Mouse (Mus musculus) kidney, adult 8-10 months (tissue): ENCODE measurements at regions not wholly inside any gene's neighbourhood (a gene's known extent, or its start where the extent isn't known, plus 50 kb on each side); places are given as distances from the start of the nearest gene placed in this dataset.

Source experiments
- DNase-seq, 2 experiments: peaks; one replicate each; pipeline ENCODE4 v3.0.0; 2022

- DNase-seq: no peak
These were observed 152.6 kb upstream of the Api5 start for GRCm38 (mm10) chr2:94590494-94590893.

- DNase-seq: no peak
These were observed 149.3 kb upstream of the Api5 start for GRCm38 (mm10) chr2:94587255-94587654.

- DNase-seq: no peak
These were observed 133.7 kb upstream of the Api5 start for GRCm38 (mm10) chr2:94571646-94572045.

GRCm38 (mm10) chr2:94541230-94541905, 103.4 kb upstream of the Api5 start:
- DNase-seq: no peak

- no peak for DNase-seq
These were observed 98.7 kb upstream of the Api5 start for GRCm38 (mm10) chr2:94536631-94537030.

- no peak for DNase-seq
These were observed 93.2 kb upstream of the Api5 start for GRCm38 (mm10) chr2:94531175-94531574.

- DNase-seq: peak; percentile 2 to 20
These were observed 86.6 kb upstream of the Api5 start for GRCm38 (mm10) chr2:94524536-94524935.

- no peak for DNase-seq
These were observed 78.9 kb upstream of the Api5 start for GRCm38 (mm10) chr2:94516866-94517265.

- DNase-seq: no peak
These were observed 74.1 kb upstream of the Api5 start for GRCm38 (mm10) chr2:94512027-94512426.

- no peak for DNase-seq
These were observed 62.7 kb upstream of the Api5 start for GRCm38 (mm10) chr2:94500649-94501048.

- DNase-seq: no peak
These were observed 60.6 kb upstream of the Api5 start for GRCm38 (mm10) chr2:94498516-94498915.
